Mouse (Mus musculus) neural tube, embryonic 14.5 days (tissue): Measurements from ENCODE around the gene Hgd. TPM values are rescaled to one million over a fixed set of nuclear protein-coding genes. Genes with fewer than 3 reads are reported as not detected.

Experiments used
- ATAC-seq: fragments of 200-750 bp; cut with Nextera tagmentation; 2 replicates; pipeline ENCODE4 v1.8.0; 2017; ENCODE audit warnings: low read depth, mild to moderate bottlenecking, moderate TSS enrichment, moderate library complexity
- H3K27ac ChIP-seq: fragments of 300-500 bp; sonication (generic); 2 replicates; pipeline ENCODE4 v1.5.1; 2014; ENCODE audit warnings: low read depth, mild to moderate bottlenecking, control low read depth, low read length, moderate library complexity, mixed read lengths
- H3K27me3 ChIP-seq: fragments of 300-500 bp; sonication (generic); 2 replicates; pipeline ENCODE4 v1.6.1; 2014; ENCODE audit warnings: low read length; ENCODE audit not compliant: control insufficient read depth, insufficient read depth
- H3K36me3 ChIP-seq: fragments of 300-500 bp; sonication (generic); 2 replicates; pipeline ENCODE4 v1.6.1; 2014; ENCODE audit warnings: low read length, mixed read lengths; ENCODE audit not compliant: control insufficient read depth, insufficient read depth
- H3K4me1 ChIP-seq: fragments of 300-500 bp; sonication (generic); 2 replicates; pipeline ENCODE4 v1.6.1; 2014; ENCODE audit warnings: low read length; ENCODE audit not compliant: control insufficient read depth, insufficient read depth
- H3K4me2 ChIP-seq: fragments of 300-500 bp; sonication (generic); 2 replicates; pipeline ENCODE4 v1.6.1; 2014; ENCODE audit warnings: mild to moderate bottlenecking, low read depth, low read length, control low read depth
- H3K4me3 ChIP-seq: fragments of 300-500 bp; sonication (generic); 2 replicates; pipeline ENCODE4 v1.5.1; 2014; ENCODE audit warnings: low read depth, low read length, control low read depth, mixed read lengths
- H3K9ac ChIP-seq: fragments of 300-500 bp; sonication (generic); replicated peaks from 2 replicates; pipeline ENCODE4 v1.6.1; 2014; ENCODE audit warnings: low read depth, mild to moderate bottlenecking, control low read depth, low read length, mixed read lengths
- H3K9me3 ChIP-seq: fragments of 300-500 bp; sonication (generic); 2 replicates; pipeline ENCODE4 v1.6.1; 2016; ENCODE audit warnings: low read length; ENCODE audit not compliant: control insufficient read depth
- WGBS: fragments of 180-500 bp; shearing (Covaris S2); extraction: QIAGEN DNeasy Blood & Tissue Kit; methylation state at CpG from one replicate; pipeline ENCODE4 v1.1.7; 2014; 5-methylcytosine and 5-hydroxymethylcytosine counted together
- polyA plus RNA-seq: library from polyadenylated mRNA; unstranded; fragments of >200 nt; fragmentation: Nextera tagmentation; extraction: Ambion mirVana; gene quantifications from 2 replicates; pipeline ENCODE4 v1.2.1, GENCODE M21; 2014

Hgd gene
- polyA plus RNA-seq, 1 experiment from 2014 or later = not detected

GRCm38 (mm10) chr16:37656796-37657195, 76.8 kb downstream of the Hgd start:
- no peaks in the 10 kb centered on the region for H3K27me3 ChIP-seq
- H3K4me3 ChIP-seq = no peak overlapping the region
- no peak overlapping the region for H3K9ac ChIP-seq
- H3K9me3 ChIP-seq = no peaks in the 10 kb centered on the region
- no peaks in the 10 kb centered on the region for H3K36me3 ChIP-seq
- no peak for ATAC-seq
- H3K4me2 ChIP-seq = no peak overlapping the region
- no peak overlapping the region for H3K27ac ChIP-seq
- H3K4me1 ChIP-seq = peaks cover 13% of the 10 kb centered on the region
- 36% methylated on average over 7 of the region's 7 CpGs for WGBS

- peak; percentile 58; the same call in 1 of the 2 replicates for ATAC-seq
Measured at GRCm38 (mm10) chr16:37663643-37664459, 83.9 kb downstream of the Hgd start.

GRCm38 (mm10) chr16:37665394-37665935, 85.5 kb downstream of the Hgd start:
- no peak for ATAC-seq
- H3K4me3 ChIP-seq = no peak overlapping the region
- no peaks in the 10 kb centered on the region for H3K4me1 ChIP-seq
- no peaks in the 10 kb centered on the region for H3K27me3 ChIP-seq
- no peaks in the 10 kb centered on the region for H3K9me3 ChIP-seq
- no peak overlapping the region for H3K4me2 ChIP-seq
- H3K36me3 ChIP-seq = no peaks in the 10 kb centered on the region
- WGBS = 84% methylated on average over 5 of the region's 5 CpGs
- H3K27ac ChIP-seq = no peak overlapping the region
- no peak overlapping the region for H3K9ac ChIP-seq

More at GRCm38 (mm10) chr16:37663643-37664459, 83.9 kb downstream of the Hgd start:
- Histone ChIP-seq H3K36me3 (no peaks in the 10 kb centered on the region), H3K27ac (no peak overlapping the region), H3K4me1 (no peaks in the 10 kb centered on the region), H3K27me3 (no peaks in the 10 kb centered on the region), H3K4me2 (no peak overlapping the region), H3K9ac (no peak overlapping the region), H3K4me3 (no peak overlapping the region), H3K9me3 (no peaks in the 10 kb centered on the region)
- WGBS = 56% methylated on average over 9 of the region's 9 CpGs

GRCm38 (mm10) chr16:37670666-37671283, 90.8 kb downstream of the Hgd start:
- H3K9ac ChIP-seq = no peak overlapping the region
- no peak overlapping the region for H3K4me3 ChIP-seq
- ATAC-seq = no peak
- no peaks in the 10 kb centered on the region for H3K9me3 ChIP-seq
- WGBS = 36% methylated on average over 4 of the region's 4 CpGs
- H3K4me1 ChIP-seq = no peaks in the 10 kb centered on the region
- H3K4me2 ChIP-seq = no peak overlapping the region
- no peaks in the 10 kb centered on the region for H3K27me3 ChIP-seq
- H3K27ac ChIP-seq = no peak overlapping the region
- H3K36me3 ChIP-seq = no peaks in the 10 kb centered on the region

- no peak overlapping the region for H3K9ac ChIP-seq
- H3K4me3 ChIP-seq = no peak overlapping the region
- H3K9me3 ChIP-seq = no peaks in the 10 kb centered on the region
- H3K27ac ChIP-seq = no peak overlapping the region
- 84% methylated on average over 5 of the region's 5 CpGs for WGBS
- no peak for ATAC-seq
- H3K4me1 ChIP-seq = peaks cover 9% of the 10 kb centered on the region; the same call in 1 of the 2 replicates
- no peak overlapping the region for H3K4me2 ChIP-seq
- H3K36me3 ChIP-seq = no peaks in the 10 kb centered on the region
- no peaks in the 10 kb centered on the region for H3K27me3 ChIP-seq
Measured at GRCm38 (mm10) chr16:37675326-37675725, 95.4 kb downstream of the Hgd start.

GRCm38 (mm10) chr16:37676024-37676676, 96.2 kb downstream of the Hgd start:
- H3K27ac ChIP-seq = peak overlapping the region; percentile 66
- H3K9me3 ChIP-seq = no peaks in the 10 kb centered on the region
- peak overlapping the region; percentile 32 for H3K4me2 ChIP-seq
- 20% methylated on average over 17 of the region's 17 CpGs for WGBS
- peak; percentile 90 for ATAC-seq
- H3K9ac ChIP-seq = no peak overlapping the region
- H3K36me3 ChIP-seq = no peaks in the 10 kb centered on the region
- peaks cover 9% of the 10 kb centered on the region; the same call in 1 of the 2 replicates for H3K4me1 ChIP-seq
- H3K4me3 ChIP-seq = no peak overlapping the region
- no peaks in the 10 kb centered on the region for H3K27me3 ChIP-seq

- Histone ChIP-seq H3K27ac (no peak overlapping the region), H3K9me3 (no peaks in the 10 kb centered on the region), H3K27me3 (no peaks in the 10 kb centered on the region), H3K36me3 (no peaks in the 10 kb centered on the region), H3K4me3 (no peak overlapping the region), H3K9ac (no peak overlapping the region), H3K4me2 (peak overlapping the region; percentile 32; the same call in 1 of the 2 replicates), H3K4me1 (peaks cover 9% of the 10 kb centered on the region; the same call in 1 of the 2 replicates)
- ATAC-seq = 0 out of 2 replicates have a peak, but pooled peaks have one; percentile 22
- 26% methylated on average over 4 of the region's 4 CpGs for WGBS
Measured at GRCm38 (mm10) chr16:37676677-37677072, 96.7 kb downstream of the Hgd start.

GRCm38 (mm10) chr16:37677586-37677985, 97.6 kb downstream of the Hgd start:
- ATAC-seq = no peak
- no peaks in the 10 kb centered on the region for H3K9me3 ChIP-seq
- 87% methylated on average over 8 of the region's 8 CpGs for WGBS
- no peak overlapping the region for H3K4me3 ChIP-seq
- no peaks in the 10 kb centered on the region for H3K27me3 ChIP-seq
- no peak overlapping the region for H3K9ac ChIP-seq
- H3K4me2 ChIP-seq = no peak overlapping the region
- no peak overlapping the region for H3K27ac ChIP-seq
- H3K36me3 ChIP-seq = no peaks in the 10 kb centered on the region
- H3K4me1 ChIP-seq = peaks cover 13% of the 10 kb centered on the region; the same call in 1 of the 2 replicates
